Mouse (Mus musculus) E14TG2a.4 (cell line): ENCODE data around the gene Lgi2.

ENCODE experiments used
- H3K27me3 ChIP-seq: 2 replicates; pipeline ENCODE4 v1.6.1; 2014; ENCODE audit warnings: low read length, control low read depth; ENCODE audit not compliant: insufficient read depth
- H3K36me3 ChIP-seq: 2 replicates; pipeline ENCODE4 v1.6.1; 2014; ENCODE audit warnings: low read length, control low read depth; ENCODE audit not compliant: insufficient read depth
- H3K4me1 ChIP-seq: replicated peaks from 2 replicates; pipeline ENCODE4 v1.6.1; 2014; ENCODE audit warnings: low read depth, low read length, control low read depth
- H3K4me3 ChIP-seq: replicated peaks from 2 replicates; pipeline ENCODE4 v1.5.1; 2014; ENCODE audit warnings: mild to moderate bottlenecking, low read length
- H3K9me3 ChIP-seq: 2 replicates; pipeline ENCODE4 v1.6.1; 2014; ENCODE audit warnings: low read length, control low read depth
- CTCF ChIP-seq: conservative IDR thresholded peaks from 2 replicates; pipeline ENCODE4 v1.5.1; 2014; ENCODE audit warnings: low read length
- NANOG ChIP-seq: IDR thresholded peaks from 2 replicates; pipeline ENCODE4 v1.6.1; 2014; ENCODE audit warnings: borderline replicate concordance, low read length, mixed read lengths
- POU5F1 ChIP-seq: IDR thresholded peaks from 2 replicates; pipeline ENCODE4 v1.6.1; 2014; ENCODE audit warnings: low read length, borderline replicate concordance

The Lgi2 gene

DNA sequence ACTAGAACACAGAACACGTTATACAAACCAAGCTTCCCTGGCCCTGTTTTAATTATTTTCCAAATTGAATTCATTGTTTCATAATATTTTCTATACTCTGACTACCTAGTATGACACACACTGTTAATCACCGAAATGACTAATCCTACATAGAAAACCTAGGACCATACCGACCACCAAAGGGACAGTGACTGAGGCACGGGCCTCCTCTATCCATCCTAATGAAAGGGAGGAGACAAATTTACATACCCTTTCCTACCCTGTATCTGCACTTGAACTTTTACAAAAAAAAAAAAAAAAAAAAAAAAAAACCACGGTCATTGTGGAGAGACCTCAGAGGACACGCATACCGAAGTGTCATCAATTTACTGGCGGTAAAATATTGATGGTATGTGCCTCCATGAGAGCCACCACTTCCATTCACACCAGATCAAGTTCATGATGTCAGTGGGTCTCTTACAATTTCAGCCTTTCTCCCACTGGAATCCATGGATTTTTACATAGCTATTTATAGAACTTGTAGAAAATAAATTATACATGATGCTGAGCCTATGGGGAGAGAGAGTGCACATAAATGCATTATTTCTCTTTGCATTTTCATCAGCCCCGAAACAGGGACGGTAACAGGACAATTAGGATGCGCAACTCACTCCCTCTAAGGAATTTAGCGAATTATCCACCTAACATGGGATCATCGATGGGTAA, 15.5 kb downstream of the Lgi2 start:
- H3K36me3 ChIP-seq: no peaks in the 10 kb centered on the region
- no peaks in the 10 kb centered on the region for H3K27me3 ChIP-seq
- H3K4me1 ChIP-seq: no peaks in the 10 kb centered on the region
- no peak overlapping the region for H3K4me3 ChIP-seq
- no peaks in the 10 kb centered on the region for H3K9me3 ChIP-seq
- TF ChIP-seq POU5F1 (no peak), NANOG (no peak), CTCF (no peak)

DNA sequence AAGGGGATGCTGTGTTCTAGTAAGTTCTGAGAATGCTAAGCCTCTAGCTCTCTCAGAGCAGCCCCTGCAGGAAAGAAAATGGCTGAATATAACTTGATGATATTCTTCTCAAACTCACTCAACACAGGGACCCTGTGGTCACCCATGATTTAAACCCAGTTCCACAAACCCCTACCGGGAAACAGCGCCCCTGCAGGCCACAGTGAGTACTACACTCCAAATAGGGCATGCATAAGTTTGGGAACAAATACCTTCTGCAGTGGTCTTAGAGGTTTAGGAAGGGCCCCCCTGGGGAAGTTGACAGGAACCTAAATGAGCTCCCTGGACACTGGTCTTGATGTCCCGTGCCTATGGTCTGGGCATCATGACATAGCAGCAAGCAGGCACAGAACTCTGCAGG, 19.3 kb downstream of the Lgi2 start:
- Histone ChIP-seq H3K36me3 (no peaks in the 10 kb centered on the region), H3K4me3 (no peak overlapping the region), H3K27me3 (no peaks in the 10 kb centered on the region), H3K4me1 (no peaks in the 10 kb centered on the region), H3K9me3 (no peaks in the 10 kb centered on the region)
- TF ChIP-seq POU5F1 (no peak), NANOG (no peak), CTCF (peak; percentile 98)

DNA sequence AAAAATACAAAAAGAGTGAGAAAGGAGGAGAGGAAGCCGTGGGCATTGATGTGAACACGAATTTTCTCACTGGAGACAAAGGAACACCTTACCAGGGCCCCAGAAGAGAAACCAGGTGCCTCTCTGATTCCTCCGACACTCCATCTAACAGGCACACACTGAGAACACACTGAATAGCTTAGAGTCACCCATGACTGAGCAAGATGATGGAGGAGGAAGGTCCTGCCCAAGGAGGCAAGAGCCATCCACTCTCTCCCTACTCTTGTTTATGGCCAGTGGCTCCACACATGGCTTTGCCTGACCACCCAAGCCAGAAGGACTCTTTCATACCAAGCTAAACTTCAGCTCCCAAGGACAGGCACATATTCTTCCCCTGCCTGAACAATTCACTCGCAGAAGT, 22.5 kb downstream of the Lgi2 start:
- TF ChIP-seq CTCF: no peak
- TF ChIP-seq POU5F1: no peak
- no peak for TF ChIP-seq NANOG
- Histone ChIP-seq H3K36me3 (no peaks in the 10 kb centered on the region), H3K4me1 (no peaks in the 10 kb centered on the region), H3K27me3 (no peaks in the 10 kb centered on the region), H3K4me3 (no peak overlapping the region), H3K9me3 (no peaks in the 10 kb centered on the region)

GRCm38 (mm10) chr5:52540186-52540585, 26.1 kb downstream of the Lgi2 start:
- no peaks in the 10 kb centered on the region for H3K36me3 ChIP-seq
- H3K9me3 ChIP-seq: no peaks in the 10 kb centered on the region
- H3K27me3 ChIP-seq: no peaks in the 10 kb centered on the region
- TF ChIP-seq POU5F1 (no peak), NANOG (no peak), CTCF (no peak)
- no peaks in the 10 kb centered on the region for H3K4me1 ChIP-seq
- H3K4me3 ChIP-seq: no peak overlapping the region

GRCm38 (mm10) chr5:52539483-52539882, 26.8 kb downstream of the Lgi2 start:
- H3K27me3 ChIP-seq: no peaks in the 10 kb centered on the region; the same call in 1 of the 2 replicates
- no peaks in the 10 kb centered on the region for H3K36me3 ChIP-seq
- H3K9me3 ChIP-seq: no peaks in the 10 kb centered on the region
- TF ChIP-seq CTCF (no peak), NANOG (no peak), POU5F1 (no peak)
- no peaks in the 10 kb centered on the region for H3K4me1 ChIP-seq
- H3K4me3 ChIP-seq: no peak overlapping the region

GRCm38 (mm10) chr5:52537024-52537423, 29.2 kb downstream of the Lgi2 start:
- Histone ChIP-seq H3K36me3 (no peaks in the 10 kb centered on the region), H3K4me3 (no peak overlapping the region), H3K9me3 (no peaks in the 10 kb centered on the region), H3K27me3 (no peaks in the 10 kb centered on the region; the same call in 1 of the 2 replicates), H3K4me1 (no peaks in the 10 kb centered on the region)
- TF ChIP-seq POU5F1 (no peak), CTCF (no peak)

GRCm38 (mm10) chr5:52534798-52535590, 31.3 kb downstream of the Lgi2 start:
- H3K9me3 ChIP-seq: no peaks in the 10 kb centered on the region
- TF ChIP-seq NANOG (no peak), CTCF (no peak), POU5F1 (no peak)
- no peak overlapping the region for H3K4me3 ChIP-seq
- H3K4me1 ChIP-seq: no peaks in the 10 kb centered on the region
- peaks cover 11% of the 10 kb centered on the region for H3K27me3 ChIP-seq
- no peaks in the 10 kb centered on the region for H3K36me3 ChIP-seq

DNA sequence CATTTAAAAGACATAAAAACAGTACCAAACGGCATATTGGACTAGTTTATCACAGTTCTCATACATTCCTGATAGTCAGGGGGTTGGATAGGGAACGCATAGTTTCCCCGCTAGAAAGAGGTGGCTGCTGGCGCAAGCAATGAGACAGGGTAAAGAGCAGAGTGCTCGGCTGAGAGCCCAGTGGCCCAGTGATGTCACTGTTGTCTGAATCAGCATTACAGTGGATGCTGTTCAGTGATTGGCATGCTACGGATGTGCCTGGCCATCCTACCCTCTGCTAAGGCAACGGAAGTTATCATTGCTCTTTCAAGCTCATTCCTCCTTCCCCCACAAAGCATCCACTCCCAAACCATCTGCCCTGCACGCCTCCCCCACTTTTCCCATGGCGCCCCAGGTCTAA, 32.6 kb downstream of the Lgi2 start:
- H3K27me3 ChIP-seq: peaks cover 13% of the 10 kb centered on the region

GRCm38 (mm10) chr5:52528545-52528944, 37.7 kb downstream of the Lgi2 start:
- no peaks in the 10 kb centered on the region for H3K9me3 ChIP-seq
- TF ChIP-seq POU5F1 (no peak), NANOG (no peak), CTCF (no peak)

More for the DNA sequence above, 32.6 kb downstream of the Lgi2 start:
- no peaks in the 10 kb centered on the region for H3K4me1 ChIP-seq
- H3K9me3 ChIP-seq: no peaks in the 10 kb centered on the region
- no peak for TF ChIP-seq POU5F1
- no peaks in the 10 kb centered on the region for H3K36me3 ChIP-seq
- H3K4me3 ChIP-seq: no peak overlapping the region

More at GRCm38 (mm10) chr5:52528545-52528944, 37.7 kb downstream of the Lgi2 start:
- no peak overlapping the region for H3K4me3 ChIP-seq
- H3K36me3 ChIP-seq: no peaks in the 10 kb centered on the region
- peaks cover 25% of the 10 kb centered on the region; the same call in 1 of the 2 replicates for H3K27me3 ChIP-seq
- no peaks in the 10 kb centered on the region for H3K4me1 ChIP-seq
